Mouse (Mus musculus) kidney, adult 18-20 months (tissue): ENCODE data around the gene Atp1a3.
A peak's percentile ranks its signal among the peaks of the same experiment; 100 is the strongest.

Experiments
- DNase-seq: peaks from one replicate; pipeline ENCODE4 v3.0.0; 2021

The Atp1a3 gene

DNA sequence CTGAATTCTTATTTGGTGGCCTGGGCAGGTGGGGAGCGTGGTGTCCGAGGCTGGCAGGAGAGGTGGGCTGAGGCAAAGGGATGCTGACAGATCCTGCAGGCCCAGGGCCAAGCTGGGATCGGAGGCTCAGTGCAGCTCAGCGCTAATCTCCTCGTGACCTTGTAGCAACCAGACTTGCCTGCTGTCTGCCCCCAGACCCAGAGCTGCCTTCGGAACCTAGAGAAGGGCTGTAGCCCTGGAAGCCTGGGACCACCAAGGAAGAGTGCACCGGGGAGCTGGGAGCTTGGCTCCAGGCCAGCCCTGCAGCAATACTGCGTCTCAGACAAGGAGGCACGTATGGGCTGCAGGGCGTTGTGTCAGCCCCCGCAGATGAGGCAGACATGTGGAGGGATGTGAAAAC lies 2.5 kb downstream of the Atp1a3 start:
- no peak for DNase-seq

GRCm38 (mm10) chr7:25000711-25001110 lies 5.0 kb downstream of the Atp1a3 start:
- no peak for DNase-seq

GRCm38 (mm10) chr7:25000211-25000610 lies 5.5 kb downstream of the Atp1a3 start:
- no peak for DNase-seq

DNA sequence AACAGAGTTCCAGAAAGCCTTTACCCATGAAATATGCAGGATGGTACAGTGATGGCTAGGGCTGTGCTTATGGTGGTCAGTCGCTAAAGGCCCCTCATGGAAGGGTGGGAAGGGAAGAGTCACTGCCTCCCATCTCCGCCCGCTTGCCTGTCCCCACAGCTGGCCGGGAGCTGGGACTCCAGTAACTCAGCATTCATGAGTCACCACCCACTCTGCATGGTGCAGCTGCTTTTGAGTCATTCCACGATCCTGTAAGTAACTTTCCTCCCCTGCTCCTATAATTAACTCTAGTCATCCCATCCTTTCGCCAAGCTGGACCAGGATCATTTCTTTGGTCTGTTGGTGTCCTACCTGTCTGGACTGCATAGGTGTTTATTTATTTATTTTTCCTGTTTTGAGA lies 12.7 kb downstream of the Atp1a3 start:
- no peak for DNase-seq

- DNase-seq: no peak
These were observed 15.3 kb downstream of the Atp1a3 start for GRCm38 (mm10) chr7:24990478-24990877.

DNA sequence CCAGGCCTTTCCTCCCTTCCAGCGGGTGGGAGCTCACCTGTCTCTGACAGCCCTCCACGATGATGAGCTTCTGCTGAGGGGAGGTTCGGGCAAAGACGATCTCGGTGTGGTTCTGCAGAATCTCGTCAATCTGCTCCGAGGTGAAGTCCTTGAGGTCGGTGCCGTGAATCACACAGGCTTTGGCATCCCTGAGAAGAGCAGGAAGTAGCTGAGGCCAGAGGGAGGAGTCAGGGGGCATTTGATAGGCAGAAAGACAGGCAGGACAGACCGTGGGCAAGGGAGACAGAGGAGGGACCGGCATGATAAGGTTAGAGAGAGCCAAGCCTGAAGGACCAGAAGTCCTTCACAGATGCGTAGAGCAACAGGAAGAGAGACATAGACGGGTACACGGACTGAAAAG lies 17.8 kb downstream of the Atp1a3 start:
- no peak for DNase-seq

DNA sequence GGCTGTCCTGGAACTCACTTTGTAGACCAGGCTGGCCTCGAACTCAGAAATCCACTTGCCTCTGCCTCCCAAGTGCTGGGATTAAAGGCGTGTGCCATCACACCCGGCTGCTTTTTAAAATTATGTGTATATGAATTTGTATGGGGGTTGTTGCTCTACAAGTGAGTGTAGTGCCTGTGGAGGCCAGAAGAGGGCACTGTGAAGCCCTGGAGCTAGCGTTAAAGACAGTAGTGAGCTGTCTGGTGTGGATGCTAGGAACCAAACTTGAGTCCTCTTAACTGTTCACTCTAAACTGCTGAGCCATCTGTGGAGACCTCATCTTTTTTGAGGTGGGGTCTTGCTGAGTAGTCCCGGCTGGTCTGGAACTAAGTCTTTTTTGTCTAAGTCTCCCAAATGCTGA lies 20.0 kb downstream of the Atp1a3 start:
- no peak for DNase-seq

- no peak for DNase-seq
These were observed 21.5 kb downstream of the Atp1a3 start for GRCm38 (mm10) chr7:24984307-24984706.

- DNase-seq: no peak
These were observed 22.4 kb downstream of the Atp1a3 start for GRCm38 (mm10) chr7:24983396-24983795.

DNA sequence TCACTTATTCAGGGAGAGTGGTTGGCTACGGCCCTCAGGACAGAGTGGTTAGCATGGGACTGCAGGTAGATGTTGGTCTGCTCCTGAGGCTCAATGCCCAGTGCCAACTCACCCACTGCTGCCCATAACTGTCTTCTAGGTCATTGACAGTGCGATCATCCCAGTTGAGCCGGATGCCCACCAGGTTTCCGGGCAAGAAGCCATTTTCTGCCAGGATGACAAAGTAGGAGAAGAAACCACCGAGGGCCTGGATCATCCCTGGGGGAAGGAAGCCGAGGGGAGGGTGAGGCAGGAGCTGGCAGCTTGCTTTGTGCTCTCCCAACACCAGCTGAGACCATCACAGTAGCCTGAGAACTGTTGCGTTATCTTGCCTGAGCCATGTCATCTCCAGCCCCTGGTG lies 25.3 kb downstream of the Atp1a3 start:
- DNase-seq: no peak

- no peak for DNase-seq
These were observed 27.0 kb downstream of the Atp1a3 start for GRCm38 (mm10) chr7:24978781-24979180.

DNA sequence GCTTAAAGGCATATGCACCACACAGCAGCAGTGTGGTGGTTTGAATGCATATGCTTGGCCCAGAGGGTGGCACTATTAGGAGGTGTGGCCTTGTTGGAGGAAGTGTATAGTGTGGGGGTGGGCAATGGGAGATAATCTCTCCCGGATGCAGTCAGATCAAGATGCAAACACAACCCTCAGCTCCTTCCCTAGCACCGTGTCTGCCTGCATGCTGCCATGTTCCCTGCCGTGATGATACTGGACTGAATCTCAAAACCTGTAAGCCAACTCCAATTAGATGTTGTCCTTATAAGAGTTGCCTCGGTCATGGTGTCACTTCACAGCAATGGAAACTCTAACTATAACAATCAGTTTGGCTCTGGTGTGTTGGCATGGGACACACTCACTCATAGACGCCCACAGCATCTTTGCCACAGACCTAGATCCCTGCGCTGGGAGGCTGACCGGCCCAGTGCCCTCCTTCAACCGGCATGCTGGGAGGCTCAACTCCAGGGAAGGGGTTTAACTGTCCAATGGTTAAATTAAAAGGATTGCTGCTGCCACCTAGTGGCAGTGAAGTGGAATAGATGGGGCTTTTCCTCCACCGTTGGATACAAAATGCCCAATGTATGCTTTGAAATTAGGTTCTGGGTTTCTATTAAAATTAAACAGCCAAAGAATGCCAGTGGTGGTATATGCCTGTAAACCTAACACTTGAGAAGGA lies 30.7 kb downstream of the Atp1a3 start:
- DNase-seq: peak; percentile 32

DNA sequence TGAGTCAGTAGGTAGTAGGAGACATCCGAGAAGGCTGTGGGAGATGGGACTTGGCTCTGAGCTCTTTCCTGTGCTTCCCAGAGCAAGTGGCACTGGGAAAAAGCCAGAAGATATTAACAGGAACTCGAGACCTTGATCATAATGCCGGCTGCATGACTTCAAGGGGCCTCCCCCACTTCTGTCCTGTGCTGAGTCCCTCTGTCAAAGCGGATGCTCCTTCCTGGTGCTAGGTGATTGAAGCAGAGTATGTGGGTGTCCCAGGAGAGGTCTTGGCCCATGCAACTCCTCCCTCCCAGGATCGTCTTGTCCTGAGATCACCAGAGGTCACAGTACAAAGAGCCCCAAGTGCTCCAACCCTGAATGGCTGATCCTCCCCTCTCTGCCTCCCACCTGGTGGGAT lies 31.9 kb downstream of the Atp1a3 start:
- DNase-seq: no peak

GRCm38 (mm10) chr7:24973208-24973607 lies 32.5 kb downstream of the Atp1a3 start:
- DNase-seq: no peak

- peak; percentile 91 for DNase-seq
These were observed 33.5 kb downstream of the Atp1a3 start, which contains the start of gene Rabac1 for GRCm38 (mm10) chr7:24971972-24972893. Rabac1 (minus strand) TSS chr7:24972754.

DNA sequence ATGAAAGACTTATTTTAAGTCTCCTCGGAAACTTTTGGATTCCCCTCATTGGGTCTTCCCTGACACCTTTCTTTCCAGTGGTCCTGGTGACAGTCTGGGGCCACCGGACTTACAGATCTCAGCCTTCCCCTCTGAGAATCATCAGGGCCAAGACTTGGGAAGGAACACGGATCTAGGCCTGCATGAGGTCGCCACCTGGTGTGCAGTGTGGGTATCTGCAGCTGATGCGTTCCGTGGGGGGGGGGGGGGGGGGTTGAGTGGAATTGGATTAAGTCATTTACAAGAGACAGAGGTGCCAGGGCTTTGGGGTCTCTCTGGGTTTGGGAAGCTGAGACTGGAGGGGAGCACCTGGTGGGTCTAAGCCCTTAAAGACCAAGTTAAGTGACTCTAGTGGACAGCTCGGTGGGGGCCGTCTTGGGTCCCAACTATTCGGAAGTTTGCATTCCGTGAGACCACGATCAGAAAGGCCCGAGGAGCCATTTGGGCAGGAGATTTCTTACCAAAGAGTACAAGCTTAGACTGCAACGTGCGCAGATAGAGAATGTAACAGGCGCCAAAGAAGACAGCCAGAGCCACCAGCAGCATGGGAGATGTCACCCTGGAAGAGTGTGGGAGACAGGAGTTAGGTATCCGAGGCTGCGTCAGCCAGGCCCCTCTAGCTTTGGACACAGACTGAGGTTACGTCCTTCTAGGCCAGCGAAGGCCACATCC lies 34.3 kb downstream of the Atp1a3 start:
- DNase-seq: peak; percentile 42

DNA sequence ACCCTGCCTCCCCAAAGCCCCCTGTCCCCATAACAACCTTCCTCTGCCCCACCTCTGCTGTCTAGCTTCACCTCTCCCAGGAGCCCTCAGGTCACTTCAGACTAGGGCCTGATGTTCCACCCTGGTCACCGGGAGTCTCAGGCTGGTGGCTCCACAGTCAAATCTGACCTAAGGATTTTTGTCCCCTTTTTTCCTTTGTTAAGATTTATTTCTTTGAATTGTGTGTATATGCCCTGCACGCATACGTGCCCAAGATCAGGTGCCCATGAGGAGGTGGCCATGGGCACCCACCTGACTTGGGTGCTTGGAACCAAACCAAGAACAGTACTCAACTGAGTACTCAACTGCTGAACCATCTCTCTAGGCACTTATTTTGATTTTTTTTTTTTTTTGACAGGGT lies 35.4 kb downstream of the Atp1a3 start:
- DNase-seq: no peak

DNA sequence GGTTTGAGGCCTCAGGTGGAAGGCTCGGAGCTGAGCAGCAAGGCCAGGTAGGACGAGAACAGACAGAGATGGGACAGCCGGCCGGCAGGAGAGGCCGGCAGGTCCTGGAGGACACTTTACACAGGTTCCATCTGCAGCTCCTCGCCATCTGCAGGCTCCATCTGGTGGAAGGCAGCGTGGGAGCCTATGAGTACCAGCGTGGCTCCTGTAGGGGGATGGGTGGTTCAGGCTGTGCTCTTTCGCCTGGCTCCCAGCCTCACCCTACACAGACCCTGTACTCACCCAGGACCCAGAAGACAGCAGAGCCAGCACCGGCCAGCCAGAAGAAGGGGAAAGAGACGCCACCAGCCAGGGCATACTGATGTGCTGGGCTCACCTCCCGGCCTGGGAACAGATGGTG lies 36.0 kb downstream of the Atp1a3 start:
- no peak for DNase-seq

DNA sequence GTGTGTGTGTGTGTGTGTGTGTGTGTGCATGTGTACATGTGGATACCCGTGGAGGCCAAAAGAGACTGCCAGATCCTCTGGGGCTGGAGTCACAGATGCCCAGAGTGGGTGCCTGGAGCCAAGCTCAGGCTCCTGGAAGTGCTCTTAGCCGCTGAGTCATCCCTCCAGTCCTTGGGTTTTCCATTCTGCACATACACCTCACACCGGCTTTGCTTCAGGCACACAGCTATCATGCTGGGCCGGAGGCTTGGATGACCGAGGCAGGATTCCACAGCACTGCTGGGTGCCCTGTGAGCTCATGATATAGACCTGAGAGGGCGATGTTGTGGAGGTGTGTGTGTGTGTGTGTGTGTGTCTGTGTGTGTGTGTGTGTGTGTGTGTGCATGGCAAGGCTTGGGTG lies 37.3 kb downstream of the Atp1a3 start:
- no peak for DNase-seq

GRCm38 (mm10) chr7:24967966-24968365 lies 37.8 kb downstream of the Atp1a3 start:
- DNase-seq: no peak

GRCm38 (mm10) chr7:24964897-24965535 lies 40.7 kb downstream of the Atp1a3 start:
- DNase-seq: peak; percentile 87

DNA sequence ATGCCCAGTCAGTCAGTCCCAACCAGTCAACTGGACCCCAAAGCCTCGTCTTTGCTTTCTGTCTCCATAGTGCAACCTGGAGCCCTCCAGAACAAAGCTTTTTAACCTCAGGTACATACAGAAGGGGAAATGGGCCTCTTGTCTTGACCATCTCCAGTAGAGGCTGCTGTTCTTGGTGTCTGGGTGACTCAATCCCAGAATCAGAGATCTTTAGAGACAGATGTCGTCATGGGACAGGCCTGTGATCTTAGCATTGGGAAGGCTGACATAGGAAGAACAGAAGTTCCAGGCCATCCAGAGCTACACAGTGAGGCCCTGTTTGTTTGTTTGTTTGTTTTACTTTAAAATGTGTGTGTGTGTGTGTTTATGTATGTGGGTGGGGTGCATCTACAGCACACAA lies 41.5 kb downstream of the Atp1a3 start:
- no peak for DNase-seq

DNA sequence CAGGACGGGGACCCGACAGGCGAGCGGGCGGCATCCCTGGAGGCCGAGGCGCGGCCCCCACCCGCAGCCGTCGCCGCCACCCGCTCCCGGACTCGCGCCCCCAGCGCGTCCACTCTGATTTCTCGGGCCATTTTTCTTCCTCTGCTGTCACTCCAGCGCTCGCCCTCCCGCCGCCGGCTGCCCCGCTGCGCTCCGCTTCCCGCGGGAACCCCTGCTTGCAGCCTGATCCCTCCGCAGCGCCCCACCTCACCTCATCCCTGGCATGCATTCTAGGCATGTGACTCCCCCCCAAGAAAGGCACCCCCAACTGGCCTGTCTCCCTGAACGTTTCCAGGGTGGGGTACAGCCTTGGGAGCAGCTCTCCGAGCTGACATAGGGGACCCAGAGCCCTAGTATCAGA lies 50.5 kb downstream of the Atp1a3 start:
- no peak for DNase-seq
